Mouse (Mus musculus) forebrain, postnatal 0 days (tissue): ENCODE results near the gene Bzw1. TPM values are rescaled to one million over a fixed set of nuclear protein-coding genes. Genes with fewer than 3 reads are reported as not detected.

ENCODE experiments used
- ATAC-seq: fragments of 200-750 bp; cut with Nextera tagmentation; 2 replicates; pipeline ENCODE4 v1.8.0; 2017; ENCODE audit warnings: mild to moderate bottlenecking, moderate library complexity
- DNase-seq: peaks from one replicate; pipeline ENCODE4 v3.0.0-alpha.2; 2015
- H3K27ac ChIP-seq: fragments of 300-500 bp; sonication (generic); 2 replicates; pipeline ENCODE4 v1.5.1; 2014; ENCODE audit warnings: low read depth, mild to moderate bottlenecking, antibody characterized with exemption, low read length, moderate library complexity, mixed read lengths
- H3K27me3 ChIP-seq: fragments of 300-500 bp; sonication (generic); 2 replicates; pipeline ENCODE4 v1.6.1; 2014; ENCODE audit warnings: mild to moderate bottlenecking, low read length, mixed read lengths; ENCODE audit not compliant: insufficient read depth
- H3K36me3 ChIP-seq: fragments of 300-500 bp; sonication (generic); 2 replicates; pipeline ENCODE4 v1.6.1; 2014; ENCODE audit warnings: mild to moderate bottlenecking, moderate library complexity; ENCODE audit not compliant: insufficient read depth
- H3K4me1 ChIP-seq: fragments of 300-500 bp; sonication (generic); 2 replicates; pipeline ENCODE4 v1.6.1; 2014; ENCODE audit warnings: antibody characterized with exemption; ENCODE audit not compliant: insufficient read depth
- H3K4me2 ChIP-seq: fragments of 300-500 bp; sonication (generic); 2 replicates; pipeline ENCODE4 v1.6.1; 2014; ENCODE audit warnings: low read depth, mild to moderate bottlenecking, moderate library complexity
- H3K4me3 ChIP-seq: fragments of 300-500 bp; sonication (generic); 2 replicates; pipeline ENCODE4 v1.5.1; 2014; ENCODE audit warnings: low read depth, low read length, mixed read lengths
- H3K9ac ChIP-seq: fragments of 300-500 bp; sonication (generic); 2 replicates; pipeline ENCODE4 v1.6.1; 2014; ENCODE audit warnings: mild to moderate bottlenecking
- H3K9me3 ChIP-seq: fragments of 300-500 bp; sonication (generic); 2 replicates; pipeline ENCODE4 v1.6.1; 2016; ENCODE audit warnings: low read length
- CTCF ChIP-seq: sonication (generic); IDR thresholded peaks from 2 replicates; pipeline ENCODE4 v1.5.1; 2016; ENCODE audit warnings: antibody characterized with exemption, control low read depth, low read depth
- WGBS: fragments of 180-500 bp; shearing (Covaris S2); extraction: QIAGEN DNeasy Blood & Tissue Kit; methylation state at CpG from one replicate; pipeline ENCODE4 v1.1.7; 2014; 5-methylcytosine and 5-hydroxymethylcytosine counted together
- polyA plus RNA-seq: library from polyadenylated mRNA; unstranded; fragments of >200 nt; fragmentation: Nextera tagmentation; extraction: Ambion mirVana; gene quantifications from 2 replicates; pipeline ENCODE4 v1.2.1, GENCODE M21; 2015
- total RNA-seq: library from RNA; depleted of rRNA; stranded (reverse); fragments of >200 nt; gene quantifications from 2 replicates; pipeline ENCODE4 v1.2.3, GENCODE M21; 2014; rRNA removed

Bzw1 gene
- total and polyA plus RNA-seq, 2 experiments from 2014 or later = 322 to 354 TPM

GRCm38 (mm10) chr1:58454316-58454715 is 61.6 kb downstream of the Bzw1 start:
- no peak for TF ChIP-seq CTCF
- Histone ChIP-seq H3K4me1 (no peaks in the 10 kb centered on the region), H3K4me2 (no peak overlapping the region), H3K9me3 (no peaks in the 10 kb centered on the region), H3K36me3 (peaks cover 70% of the 10 kb centered on the region), H3K4me3 (no peak overlapping the region), H3K9ac (no peak overlapping the region), H3K27ac (no peak overlapping the region), H3K27me3 (no peaks in the 10 kb centered on the region)
- no peak for DNase-seq
- 95% methylated on average over 6 of the region's 6 CpGs for WGBS
- no peak for ATAC-seq

Other genes with a start within 250 kb of the Bzw1 start
- gene Aox4, start 182.5 kb upstream of the Bzw1 start, total RNA-seq = 0.95 and 1.8 TPM in 2 replicates
- gene Aox4, start 182.5 kb upstream of the Bzw1 start, polyA plus RNA-seq = 1.0 and 1.2 TPM in 2 replicates
- 0.05 TPM in 1 of 2 replicates, not detected in the other for gene Aox2, start 114.6 kb upstream of the Bzw1 start, total RNA-seq
- gene Aox2, start 114.6 kb upstream of the Bzw1 start, polyA plus RNA-seq = not detected in 2 replicates
- 121 and 143 TPM in 2 replicates for gene Clk1, start 31.2 kb downstream of the Bzw1 start, total RNA-seq
- 62.6 and 86.0 TPM in 2 replicates for gene Clk1, start 31.2 kb downstream of the Bzw1 start, polyA plus RNA-seq
- 41.6 and 46.8 TPM in 2 replicates for gene Nif3l1, start 52.3 kb downstream of the Bzw1 start, total RNA-seq
- 41.5 and 48.5 TPM in 2 replicates for gene Nif3l1, start 52.3 kb downstream of the Bzw1 start, polyA plus RNA-seq
- 29.0 and 48.5 TPM in 2 replicates for gene Ppil3, start 52.6 kb downstream of the Bzw1 start, total RNA-seq
- gene Ppil3, start 52.6 kb downstream of the Bzw1 start, polyA plus RNA-seq = 53.5 and 55.4 TPM in 2 replicates
- 24.1 and 68.5 TPM in 2 replicates for gene Orc2, start 112.2 kb downstream of the Bzw1 start, total RNA-seq
- gene Orc2, start 112.2 kb downstream of the Bzw1 start, polyA plus RNA-seq = 17.0 and 21.6 TPM in 2 replicates
- 19.3 and 25.4 TPM in 2 replicates for gene Fam126b, start 193.4 kb downstream of the Bzw1 start, total RNA-seq
- gene Fam126b, start 193.4 kb downstream of the Bzw1 start, polyA plus RNA-seq = 5.4 and 12.5 TPM in 2 replicates
- 98.4 and 118 TPM in 2 replicates for gene Ndufb3, start 193.5 kb downstream of the Bzw1 start, total RNA-seq
- gene Ndufb3, start 193.5 kb downstream of the Bzw1 start, polyA plus RNA-seq = 198 and 249 TPM in 2 replicates